Mouse (Mus musculus): ENCODE results near the gene Shc4. TPM values are rescaled to one million over a fixed set of nuclear protein-coding genes. Genes with fewer than 3 reads are reported as not detected.

The Shc4 gene
- 0.21 TPM for polyA plus RNA-seq (2014; fragmentation: Illumina TruSeq; extraction: RNeasy Lipid Tissue Mini Kit (QIAGEN cat#74804); ENCODE audit: insufficient read depth, low read depth, low replicate concordance)

DNA sequence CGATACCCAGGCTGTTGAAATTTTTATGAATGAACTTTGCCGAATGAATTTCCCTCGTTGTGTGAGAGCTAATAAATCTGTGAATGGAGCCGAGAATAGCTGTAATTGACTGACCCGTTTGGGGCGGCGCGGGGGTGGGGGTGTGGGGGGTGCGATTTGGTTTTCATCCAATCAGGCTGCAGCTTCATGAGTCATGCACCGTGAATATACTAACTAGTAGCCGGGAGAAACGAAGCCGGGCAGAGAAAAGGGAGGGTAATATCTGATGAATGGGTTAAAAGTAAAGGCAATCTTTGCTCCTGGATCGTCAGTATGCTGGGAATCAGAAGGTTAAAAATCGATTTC is at the start of gene Shc4:
Gene Shc4 (minus strand): TSS at position 63 of the 345 bp plus-strand sequence.

GRCm38 (mm10) chr2:125672957-125673631 is 50.9 kb downstream of the Shc4 start, which contains the start of gene Eid1:
Gene Eid1, plus strand, starts transcription at chr2:125673095.

GRCm38 (mm10) chr2:125624837-125625351 is 99.1 kb downstream of the Shc4 start, which contains the start of gene Cep152:
Gene Cep152, minus strand, starts transcription at chr2:125625113.

Other genes starting within 250 kb of the Shc4 start
- gene Gm9913, start 219.1 kb downstream of the Shc4 start, polyA plus RNA-seq (2014; fragmentation: Illumina TruSeq; extraction: RNeasy Lipid Tissue Mini Kit (QIAGEN cat#74804); ENCODE audit: insufficient read depth, low read depth, low replicate concordance), result not detected
- gene Fbn1, start 216.2 kb downstream of the Shc4 start, polyA plus RNA-seq (2014; fragmentation: Illumina TruSeq; extraction: RNeasy Lipid Tissue Mini Kit (QIAGEN cat#74804); ENCODE audit: insufficient read depth, low read depth, low replicate concordance), result 9.8 TPM
- 1.1 TPM for gene Cep152, start 99.0 kb downstream of the Shc4 start, polyA plus RNA-seq (2014; fragmentation: Illumina TruSeq; extraction: RNeasy Lipid Tissue Mini Kit (QIAGEN cat#74804); ENCODE audit: insufficient read depth, low read depth, low replicate concordance)
- gene Eid1, start 51.1 kb downstream of the Shc4 start, polyA plus RNA-seq (2014; fragmentation: Illumina TruSeq; extraction: RNeasy Lipid Tissue Mini Kit (QIAGEN cat#74804); ENCODE audit: insufficient read depth, low read depth, low replicate concordance), result 76.8 TPM
- 24.1 TPM for gene Secisbp2l, start 58.7 kb upstream of the Shc4 start, polyA plus RNA-seq (2014; fragmentation: Illumina TruSeq; extraction: RNeasy Lipid Tissue Mini Kit (QIAGEN cat#74804); ENCODE audit: insufficient read depth, low read depth, low replicate concordance)
- gene Galk2, start 135.0 kb upstream of the Shc4 start, polyA plus RNA-seq (2014; fragmentation: Illumina TruSeq; extraction: RNeasy Lipid Tissue Mini Kit (QIAGEN cat#74804); ENCODE audit: insufficient read depth, low read depth, low replicate concordance), result 21.2 TPM
- gene Cops2, start 135.0 kb upstream of the Shc4 start, polyA plus RNA-seq (2014; fragmentation: Illumina TruSeq; extraction: RNeasy Lipid Tissue Mini Kit (QIAGEN cat#74804); ENCODE audit: insufficient read depth, low read depth, low replicate concordance), result 38.1 TPM

All from lung, adult 10 weeks (tissue).